ENCODE assay signal across 8 mouse cellular contexts in the genomic region with DNA sequence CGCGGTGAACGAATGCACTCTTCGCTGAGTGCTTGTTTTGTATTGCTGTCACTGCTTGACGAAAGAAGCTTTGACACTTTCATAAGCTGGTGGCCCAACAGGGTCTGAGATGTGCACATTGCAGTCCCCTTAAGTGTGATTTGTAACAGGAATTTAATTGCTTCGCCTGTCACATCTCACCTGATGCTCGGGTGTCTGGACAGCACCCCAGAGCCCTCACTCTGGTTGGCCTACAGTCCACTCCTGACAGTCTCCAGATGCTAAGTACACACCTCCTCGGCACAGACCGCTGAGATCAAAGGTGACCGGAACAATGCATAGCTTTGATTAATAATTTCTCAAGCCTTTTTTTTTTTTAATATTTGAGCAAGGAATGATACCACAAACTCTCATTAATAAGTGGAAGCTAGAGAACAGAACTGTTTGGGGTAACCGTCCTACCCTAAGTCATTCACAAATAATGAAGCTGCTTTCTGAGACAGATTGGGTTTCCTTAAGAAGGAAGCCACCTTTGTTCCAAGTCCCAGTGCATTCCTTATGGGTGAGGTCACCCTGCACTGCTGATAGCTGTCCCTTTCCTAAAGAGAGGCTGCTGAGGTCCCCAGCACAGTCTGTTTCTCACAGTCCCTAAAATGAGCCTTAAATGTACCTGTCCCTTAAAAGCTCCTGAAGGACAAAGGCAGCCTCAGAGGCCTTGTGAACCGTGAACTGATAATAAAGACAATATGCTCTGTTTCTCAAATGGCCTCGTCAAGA. TPM values are rescaled to one million over a fixed set of nuclear protein-coding genes. Genes with fewer than 3 reads are reported as not detected.
DNase-seq lines count a peak whose midpoint lies in the region; ATAC-seq and TF ChIP-seq lines count a peak whose summit lies in the region.

No protein-coding gene starts in this region.

- H3K27me3 ChIP-seq in lung, embryonic 14.5 days (ENCODE audit: insufficient read depth, low read length) = no peaks in the 10 kb centered on the region
- no peaks in the 10 kb centered on the region for H3K27me3 ChIP-seq in forebrain, embryonic 15.5 days
- no peaks in the 10 kb centered on the region for H3K27me3 ChIP-seq in hindbrain, embryonic 15.5 days
- no peaks in the 10 kb centered on the region for H3K27me3 ChIP-seq in stomach, embryonic 14.5 days (ENCODE audit: control insufficient read depth, insufficient read depth, low read length)

- H3K9ac ChIP-seq in lung, embryonic 14.5 days = no peak overlapping the region; the same call in 1 of the 2 replicates
- H3K9ac ChIP-seq in forebrain, embryonic 15.5 days (replicated peaks) = no peak overlapping the region
- no peak overlapping the region for H3K9ac ChIP-seq in hindbrain, embryonic 15.5 days
- no peak overlapping the region for H3K9ac ChIP-seq in stomach, embryonic 14.5 days (replicated peaks; ENCODE audit: low read depth, low read length)

- TF ChIP-seq CTCF in lung, embryonic 14.5 days (IDR thresholded peaks at IDR 0.05; ENCODE audit: low read depth) = no peak

- peaks cover 15% of the 10 kb centered on the region; the same call in 1 of the 2 replicates for H3K36me3 ChIP-seq in lung, embryonic 14.5 days (ENCODE audit: insufficient read depth)
- no peaks in the 10 kb centered on the region for H3K36me3 ChIP-seq in forebrain, embryonic 15.5 days
- no peaks in the 10 kb centered on the region for H3K36me3 ChIP-seq in hindbrain, embryonic 15.5 days
- no peaks in the 10 kb centered on the region for H3K36me3 ChIP-seq in stomach, embryonic 14.5 days (ENCODE audit: control insufficient read depth, insufficient read depth, low read length)

- H3K4me1 ChIP-seq in lung, embryonic 14.5 days (ENCODE audit: insufficient read depth) = no peaks in the 10 kb centered on the region
- H3K4me1 ChIP-seq in forebrain, embryonic 15.5 days = peaks cover 12% of the 10 kb centered on the region
- peaks cover 13% of the 10 kb centered on the region for H3K4me1 ChIP-seq in hindbrain, embryonic 15.5 days (replicated peaks)
- H3K4me1 ChIP-seq in stomach, embryonic 14.5 days (ENCODE audit: control insufficient read depth, insufficient read depth, low read length) = 0 out of 2 replicates have a peak, but pooled peaks cover 3% of the 10 kb centered on the region

- peak; percentile 61 for DNase-seq in lung, embryonic 14.5 days
- no peak for DNase-seq in lung, postnatal 25 days (ENCODE audit: low spot score)
- DNase-seq in ovary, postnatal 36 days (ENCODE audit: low spot score) = no peak
- no peak for DNase-seq in adrenal gland, postnatal 10 days

- peak overlapping the region; percentile 76 for H3K27ac ChIP-seq in lung, embryonic 14.5 days (ENCODE audit: low read depth)
- peak overlapping the region; percentile 67 for H3K27ac ChIP-seq in forebrain, embryonic 15.5 days (replicated peaks)
- peak overlapping the region; percentile 57; the same call in 1 of the 2 replicates for H3K27ac ChIP-seq in hindbrain, embryonic 15.5 days (replicated peaks)
- H3K27ac ChIP-seq in stomach, embryonic 14.5 days (ENCODE audit: low read length) = no peak overlapping the region

- H3K9me3 ChIP-seq in lung, embryonic 14.5 days (ENCODE audit: low read depth, low read length) = peaks cover 15% of the 10 kb centered on the region
- H3K9me3 ChIP-seq in forebrain, embryonic 15.5 days = peaks cover 12% of the 10 kb centered on the region; the same call in 1 of the 2 replicates
- no peaks in the 10 kb centered on the region for H3K9me3 ChIP-seq in hindbrain, embryonic 15.5 days
- H3K9me3 ChIP-seq in stomach, embryonic 14.5 days (ENCODE audit: control insufficient read depth, low read depth, low read length) = peaks cover 7% of the 10 kb centered on the region; the same call in 1 of the 2 replicates

- no peak overlapping the region for H3K4me3 ChIP-seq in lung, embryonic 14.5 days (ENCODE audit: low read depth, low read length)
- H3K4me3 ChIP-seq in forebrain, embryonic 15.5 days = no peak overlapping the region
- H3K4me3 ChIP-seq in hindbrain, embryonic 15.5 days = no peak overlapping the region
- H3K4me3 ChIP-seq in stomach, embryonic 14.5 days (ENCODE audit: low read depth, low read length) = no peak overlapping the region

- peak; percentile 89 for ATAC-seq in lung, embryonic 14.5 days (ENCODE audit: insufficient read depth)
- peak; percentile 63 for ATAC-seq in forebrain, embryonic 15.5 days (replicated peaks)
- 0 out of 2 replicates have a peak, but pooled peaks have one; percentile 31 for ATAC-seq in hindbrain, embryonic 15.5 days (ENCODE audit: low FRiP score, low read depth)
- peak; percentile 76 for ATAC-seq in stomach, embryonic 14.5 days (ENCODE audit: insufficient number of reproducible peaks, insufficient read depth, low FRiP score, low read depth)
- no peak for ATAC-seq in megakaryocyte, adult 5-6 weeks (ENCODE audit: poor library complexity, severe bottlenecking)

- 45% methylated on average over 13 of the region's 13 CpGs for WGBS in lung, embryonic 14.5 days
- 25% methylated on average over 13 of the region's 13 CpGs for WGBS in forebrain, embryonic 15.5 days
- 49% methylated on average over 13 of the region's 13 CpGs for WGBS in hindbrain, embryonic 15.5 days
- WGBS in stomach, embryonic 14.5 days = 57% methylated on average over 13 of the region's 13 CpGs

- H3K4me2 ChIP-seq in lung, embryonic 14.5 days = peak overlapping the region; percentile 37; the same call in 1 of the 2 replicates
- no peak overlapping the region for H3K4me2 ChIP-seq in forebrain, embryonic 15.5 days (replicated peaks)
- H3K4me2 ChIP-seq in hindbrain, embryonic 15.5 days = no peak overlapping the region
- no peak overlapping the region for H3K4me2 ChIP-seq in stomach, embryonic 14.5 days (replicated peaks; ENCODE audit: low read depth, low read length)

RNA-seq across cellular contexts. Expression of a gene that starts 23.8 kb away (rescaled TPM):
- polyA plus RNA-seq in lung, embryonic 14.5 days (2014; fragmentation: Nextera tagmentation; extraction: Ambion mirVana) = 21.2 and 22.5 TPM in 2 replicates
- polyA plus RNA-seq in forebrain, embryonic 15.5 days (2015; fragmentation: Nextera tagmentation; extraction: Ambion mirVana) = 32.3 and 32.8 TPM in 2 replicates
- 25.8 and 28.0 TPM in 2 replicates for polyA plus RNA-seq in hindbrain, embryonic 15.5 days (2015; fragmentation: Nextera tagmentation; extraction: Ambion mirVana)
- 14.5 and 15.5 TPM in 2 replicates for polyA plus RNA-seq in stomach, embryonic 14.5 days (2014; fragmentation: Nextera tagmentation; extraction: Ambion mirVana)
- total RNA-seq in adrenal gland, postnatal 10 days (2021) = 10 to 100 TPM; 10.1 to 10.4 TPM
- total RNA-seq in megakaryocyte, adult 5-6 weeks (2015) = 2.7 TPM in 2 replicates
- 1.8 and 2.6 TPM in 2 replicates for total RNA-seq in megakaryocyte, adult 5-6 weeks (2017)
